Mouse (Mus musculus): Measurements from ENCODE around the gene Ggt7. TPM values are rescaled to one million over a fixed set of nuclear protein-coding genes. Genes with fewer than 3 reads are reported as not detected.
"Not testable (repeated sequence)": the region's sequence is repeated elsewhere in the genome, so short reads cannot be mapped to it uniquely, and the experiment has no call there.

Ggt7 gene
- 62.3 and 65.0 TPM in 2 replicates for polyA plus RNA-seq (2015; fragmentation: Nextera tagmentation; extraction: Ambion mirVana)

DNA sequence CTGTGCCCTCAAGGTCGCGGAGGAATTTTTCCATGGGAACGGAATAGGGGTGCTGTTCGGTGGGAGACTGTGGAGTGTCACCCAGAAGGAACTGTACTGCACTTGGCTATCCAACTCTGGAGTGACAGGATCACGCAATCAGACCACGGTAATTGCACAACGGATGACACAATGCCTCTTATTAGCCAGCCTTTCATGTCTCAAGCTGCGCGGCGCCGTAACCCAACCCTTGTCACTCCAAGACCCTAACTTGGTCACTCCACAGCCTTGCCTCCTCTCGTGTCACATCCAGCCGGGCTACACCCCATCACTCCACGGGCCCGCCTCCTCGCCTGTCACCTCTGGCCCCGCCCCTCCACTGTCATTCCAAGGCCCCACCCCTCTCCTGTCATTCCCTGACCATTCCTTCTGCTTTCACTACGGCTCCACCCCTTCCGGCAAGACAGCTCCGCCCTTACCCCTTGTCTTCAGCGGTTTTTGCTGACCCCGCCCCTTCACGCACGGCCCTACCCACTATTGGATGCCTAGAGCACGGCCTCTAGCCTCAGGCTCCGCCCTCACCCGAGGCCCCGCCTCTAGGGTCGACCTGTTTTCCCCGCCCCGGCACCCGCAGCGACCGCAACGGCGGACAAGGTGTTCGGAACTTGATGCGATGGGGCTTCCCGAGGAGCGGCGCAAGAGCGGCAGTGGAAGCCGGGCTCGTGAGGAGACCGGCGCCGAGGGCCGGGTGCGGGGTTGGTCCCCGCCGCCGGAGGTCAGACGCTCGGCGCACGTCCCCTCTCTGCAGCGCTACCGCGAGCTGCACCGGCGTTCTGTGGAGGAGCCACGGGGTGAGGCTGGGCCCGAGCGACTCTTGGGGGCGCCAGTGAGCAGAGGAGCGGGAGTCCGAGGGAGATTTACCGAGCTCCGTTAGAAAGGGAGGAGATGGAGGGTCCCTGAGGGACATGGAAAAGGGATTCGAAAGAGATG lies at the start of gene Ggt7, which contains the start of gene Acss2:
Ggt7 (minus strand) TSS at position 783 of the 969 bp plus-strand sequence.
Acss2 (plus strand) TSS at position 494 of the 969 bp plus-strand sequence.
- Histone ChIP-seq H3K9ac (replicated peaks) (peak within 1 kb of the TSS; percentile 69), H3K4me1 (replicated peaks) (peaks cover 33% of the 10 kb centered on the region), H3K4me2 (replicated peaks) (peak within 1 kb of the TSS; percentile 68), H3K9me3 (no peaks in the 10 kb centered on the region), H3K36me3 (no peaks in the 10 kb centered on the region), H3K27ac (peak within 1 kb of the TSS; percentile 78), H3K4me3 (replicated peaks) (peak within 1 kb of the TSS; percentile 68), H3K27me3 (no peaks in the 10 kb centered on the region)
- 4% methylated on average over 67 of the region's 70 CpGs for WGBS
- ATAC-seq = peak; percentile 98

DNA sequence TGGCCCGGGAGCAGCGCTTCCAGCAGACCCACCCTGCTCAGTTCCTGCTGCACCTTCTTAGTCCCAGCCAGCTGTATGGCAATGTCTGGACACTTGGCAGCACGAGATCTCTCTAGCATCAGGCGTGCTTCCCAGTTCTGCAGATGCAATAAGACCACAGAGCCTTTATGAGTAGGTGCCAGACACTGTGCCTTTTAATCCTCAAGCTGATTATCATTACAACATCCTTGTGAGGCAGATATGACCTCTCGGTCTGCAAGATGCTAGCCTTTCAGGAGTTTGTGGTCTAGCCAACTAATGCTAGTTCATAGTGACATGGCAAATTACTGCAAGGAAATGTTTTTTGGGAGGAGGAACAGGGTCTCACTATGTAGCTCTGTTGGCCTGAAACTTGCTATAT lies 49.7 kb upstream of the Ggt7 start:
- H3K9me3 ChIP-seq = no peaks in the 10 kb centered on the region
- no peak for ATAC-seq
- no peak overlapping the region for H3K4me2 ChIP-seq (replicated peaks)
- 89% methylated on average over 5 of the region's 5 CpGs for WGBS
- H3K9ac ChIP-seq (replicated peaks) = no peak overlapping the region
- peaks cover 4% of the 10 kb centered on the region; the same call in 1 of the 2 replicates for H3K4me1 ChIP-seq (replicated peaks)
- H3K27me3 ChIP-seq = no peaks in the 10 kb centered on the region
- no peak overlapping the region for H3K27ac ChIP-seq
- H3K4me3 ChIP-seq (replicated peaks) = no peak overlapping the region
- peaks cover 27% of the 10 kb centered on the region for H3K36me3 ChIP-seq

DNA sequence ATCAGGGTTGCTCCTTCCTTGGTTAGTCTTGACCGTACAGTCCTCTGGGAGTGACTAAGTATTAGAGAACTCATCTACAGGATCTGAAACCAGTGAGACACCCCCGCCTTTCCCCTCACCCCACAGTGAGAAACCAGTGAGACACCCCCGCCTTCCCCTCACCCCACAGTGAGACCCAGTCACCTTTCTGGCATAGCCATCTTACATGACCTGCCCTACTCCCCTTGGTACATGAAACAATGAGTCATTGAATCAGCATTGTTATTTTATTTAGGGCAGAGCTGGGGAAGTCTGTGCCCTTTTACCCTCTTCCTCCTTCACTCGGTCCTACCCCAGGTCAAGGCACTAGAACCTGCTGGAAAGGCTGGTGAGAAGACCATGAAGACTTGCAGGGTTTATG lies 44.9 kb upstream of the Ggt7 start:
- Histone ChIP-seq H3K9me3 (no peaks in the 10 kb centered on the region), H3K9ac (replicated peaks) (no peak overlapping the region), H3K36me3 (peaks cover 55% of the 10 kb centered on the region), H3K4me3 (replicated peaks) (no peak overlapping the region), H3K4me2 (replicated peaks) (no peak overlapping the region), H3K4me1 (replicated peaks) (no peaks in the 10 kb centered on the region), H3K27ac (no peak overlapping the region), H3K27me3 (no peaks in the 10 kb centered on the region)
- 88% methylated on average over 4 of the region's 4 CpGs for WGBS
- ATAC-seq = no peak

DNA sequence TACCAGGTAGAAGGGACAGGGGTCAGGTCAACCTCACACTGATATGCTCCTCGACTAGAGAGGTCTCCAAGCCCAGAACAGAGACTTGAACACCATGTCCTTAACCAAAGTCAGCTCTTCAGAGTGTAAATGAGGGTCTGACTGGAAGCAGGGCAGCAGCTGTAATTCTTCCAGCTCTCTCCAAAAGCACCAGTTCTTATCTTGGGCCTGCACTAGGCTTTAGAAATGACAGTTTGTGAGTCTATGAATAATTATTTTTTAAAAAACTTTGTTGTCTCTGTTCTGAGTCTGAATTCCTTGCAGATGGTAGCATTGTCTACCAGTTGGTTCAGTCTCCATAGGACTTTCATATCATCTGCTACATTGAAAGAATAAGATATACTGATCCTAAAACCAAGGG lies 44.2 kb upstream of the Ggt7 start:
- no peaks in the 10 kb centered on the region for H3K27me3 ChIP-seq
- H3K4me2 ChIP-seq (replicated peaks) = no peak overlapping the region
- no peak for ATAC-seq
- H3K9ac ChIP-seq (replicated peaks) = no peak overlapping the region
- 74% methylated on average over 1 of the region's 1 CpGs for WGBS
- no peak overlapping the region for H3K27ac ChIP-seq
- no peak overlapping the region for H3K4me3 ChIP-seq (replicated peaks)
- H3K4me1 ChIP-seq (replicated peaks) = no peaks in the 10 kb centered on the region
- H3K9me3 ChIP-seq = no peaks in the 10 kb centered on the region
- H3K36me3 ChIP-seq = peaks cover 55% of the 10 kb centered on the region

DNA sequence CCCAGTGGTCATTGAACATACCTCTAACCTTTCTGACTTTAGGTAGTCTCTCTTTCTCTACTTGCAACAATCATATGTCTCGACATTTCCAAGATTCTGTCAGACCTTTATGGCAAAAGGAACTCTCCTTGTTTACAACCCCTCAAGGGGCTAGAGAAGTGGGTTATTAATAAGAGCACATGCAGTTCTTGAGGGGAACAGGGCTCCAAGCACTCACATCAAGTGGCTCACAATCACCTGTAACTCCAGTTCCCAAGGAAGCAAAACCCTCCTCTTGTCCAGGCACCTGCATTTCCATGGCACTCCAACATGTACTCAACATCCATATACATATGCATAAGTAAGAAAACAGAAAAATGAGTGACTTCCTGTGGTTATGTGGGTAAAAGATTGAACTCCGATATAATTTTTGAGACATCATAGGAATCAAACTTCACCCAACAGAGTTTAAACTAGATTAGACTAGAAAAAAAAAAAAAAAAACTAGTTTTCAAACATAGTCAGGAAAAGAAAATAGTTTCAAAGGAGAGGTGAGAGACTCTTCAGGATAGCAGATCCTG lies 36.5 kb upstream of the Ggt7 start:
- Histone ChIP-seq H3K36me3 (peaks cover 16% of the 10 kb centered on the region), H3K9ac (replicated peaks) (no peak overlapping the region), H3K4me1 (replicated peaks) (no peaks in the 10 kb centered on the region), H3K4me3 (replicated peaks) (no peak overlapping the region), H3K27me3 (no peaks in the 10 kb centered on the region), H3K4me2 (replicated peaks) (no peak overlapping the region), H3K27ac (no peak overlapping the region), H3K9me3 (no peaks in the 10 kb centered on the region)
- 92% methylated on average over 2 of the region's 2 CpGs for WGBS
- no peak for ATAC-seq

DNA sequence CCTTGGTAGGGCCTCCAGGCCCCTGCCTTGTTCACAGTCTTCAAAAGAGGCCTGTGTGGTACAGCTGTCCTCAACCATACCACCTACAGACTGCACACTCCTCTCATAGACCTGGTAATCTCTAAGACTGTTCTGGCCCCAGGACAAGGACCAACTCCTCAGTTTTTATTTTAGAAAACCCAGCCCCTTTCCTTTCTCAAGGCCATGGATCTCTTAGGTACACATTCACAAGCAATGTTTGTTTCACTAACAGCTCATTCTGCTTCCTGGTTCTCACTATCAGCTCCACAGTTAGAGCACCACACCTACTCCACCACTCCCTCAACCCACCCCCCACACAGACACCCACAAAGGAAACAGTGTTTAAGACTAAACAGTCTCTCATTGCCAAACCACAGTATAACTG lies 34.9 kb upstream of the Ggt7 start:
- Histone ChIP-seq H3K27me3 (no peaks in the 10 kb centered on the region), H3K4me2 (replicated peaks) (no peak overlapping the region), H3K9ac (replicated peaks) (no peak overlapping the region), H3K36me3 (0 out of 2 replicates have a peak, but pooled peaks cover 4% of the 10 kb centered on the region), H3K9me3 (no peaks in the 10 kb centered on the region), H3K27ac (no peak overlapping the region), H3K4me1 (replicated peaks) (no peaks in the 10 kb centered on the region), H3K4me3 (replicated peaks) (no peak overlapping the region)
- ATAC-seq = no peak

DNA sequence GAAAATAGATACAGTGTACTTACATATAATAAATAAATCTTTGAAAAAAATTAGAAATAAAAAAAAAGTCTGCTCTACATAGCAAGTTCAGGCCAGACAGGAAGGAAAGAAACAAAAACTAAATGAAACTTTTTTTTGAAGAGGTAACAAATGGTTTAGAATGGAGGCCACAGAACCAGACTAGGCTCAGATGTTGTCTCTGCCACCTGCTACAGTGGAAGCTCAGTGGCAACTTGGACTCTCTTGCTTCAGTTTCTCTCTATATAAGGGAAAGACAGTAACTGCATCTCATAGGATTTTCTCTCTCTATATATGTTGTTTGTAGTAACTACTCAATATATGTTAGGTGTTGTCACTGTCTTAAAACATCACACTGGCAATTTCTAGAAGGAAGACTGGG lies 34.3 kb upstream of the Ggt7 start:
- no peak overlapping the region for H3K4me2 ChIP-seq (replicated peaks)
- no peak for ATAC-seq

DNA sequence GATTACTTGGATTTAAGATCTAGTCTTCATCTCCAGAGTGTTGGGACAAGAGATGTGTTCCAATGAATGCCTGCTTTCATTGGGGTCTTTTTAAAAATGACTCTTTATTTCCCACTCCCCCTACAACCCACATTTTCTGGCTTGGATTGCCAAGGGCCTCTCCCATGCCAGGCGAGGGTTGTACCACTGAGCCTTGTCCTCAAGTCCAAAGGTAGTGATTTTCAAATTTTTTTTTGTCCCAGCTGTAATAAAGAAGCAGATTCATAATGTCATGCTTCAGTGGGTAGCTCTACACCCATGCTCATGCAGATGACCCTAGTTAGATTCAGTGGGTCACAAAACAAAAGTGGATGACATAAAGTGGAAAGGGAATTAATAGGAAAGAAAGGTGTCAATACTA lies 28.9 kb upstream of the Ggt7 start:
- Histone ChIP-seq H3K36me3 (0 out of 2 replicates have a peak, but pooled peaks cover 4% of the 10 kb centered on the region), H3K27me3 (no peaks in the 10 kb centered on the region), H3K4me2 (replicated peaks) (no peak overlapping the region), H3K9me3 (no peaks in the 10 kb centered on the region), H3K9ac (replicated peaks) (no peak overlapping the region), H3K4me3 (replicated peaks) (no peak overlapping the region), H3K27ac (no peak overlapping the region), H3K4me1 (replicated peaks) (no peaks in the 10 kb centered on the region)
- no peak for ATAC-seq
- WGBS = 79% methylated on average over 1 of the region's 1 CpGs

More for the DNA sequence above, 34.3 kb upstream of the Ggt7 start:
- Histone ChIP-seq H3K9me3 (no peaks in the 10 kb centered on the region), H3K4me3 (replicated peaks) (no peak overlapping the region), H3K36me3 (0 out of 2 replicates have a peak, but pooled peaks cover 4% of the 10 kb centered on the region), H3K4me1 (replicated peaks) (no peaks in the 10 kb centered on the region), H3K27me3 (no peaks in the 10 kb centered on the region), H3K9ac (replicated peaks) (no peak overlapping the region), H3K27ac (no peak overlapping the region)

DNA sequence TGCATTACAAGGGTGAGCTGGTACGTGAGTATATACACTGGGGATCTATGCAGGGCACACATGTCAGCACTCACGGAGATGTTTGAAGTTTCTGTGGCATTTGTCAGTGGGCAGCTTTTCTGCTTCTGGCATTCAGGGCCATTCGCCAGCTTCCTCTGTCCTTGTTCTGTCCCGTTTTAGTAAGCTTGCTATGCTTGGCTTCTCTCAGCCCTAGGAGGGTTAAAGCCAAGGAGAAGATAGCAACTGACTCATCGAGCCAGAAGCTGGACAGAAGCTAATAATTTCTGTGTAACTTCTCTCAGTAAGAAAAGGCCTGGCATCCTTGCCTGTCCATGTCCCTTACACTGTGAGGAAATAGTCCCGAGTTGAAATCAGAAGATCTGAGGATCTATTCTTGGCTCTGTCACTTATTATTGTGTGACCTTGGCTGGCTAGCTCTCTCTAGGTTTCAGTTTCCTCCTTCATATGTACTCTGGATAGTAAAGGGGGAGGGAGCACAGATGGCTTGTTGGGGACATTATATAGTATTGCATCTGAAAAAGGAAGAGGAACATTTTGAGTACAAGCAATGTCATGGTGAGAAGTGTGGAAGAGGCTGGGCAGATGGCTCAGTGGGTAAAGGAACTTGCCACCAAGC lies 22.9 kb upstream of the Ggt7 start:
- WGBS = 70% methylated on average over 6 of the region's 6 CpGs
- no peak for ATAC-seq
- H3K27ac ChIP-seq = no peak overlapping the region

DNA sequence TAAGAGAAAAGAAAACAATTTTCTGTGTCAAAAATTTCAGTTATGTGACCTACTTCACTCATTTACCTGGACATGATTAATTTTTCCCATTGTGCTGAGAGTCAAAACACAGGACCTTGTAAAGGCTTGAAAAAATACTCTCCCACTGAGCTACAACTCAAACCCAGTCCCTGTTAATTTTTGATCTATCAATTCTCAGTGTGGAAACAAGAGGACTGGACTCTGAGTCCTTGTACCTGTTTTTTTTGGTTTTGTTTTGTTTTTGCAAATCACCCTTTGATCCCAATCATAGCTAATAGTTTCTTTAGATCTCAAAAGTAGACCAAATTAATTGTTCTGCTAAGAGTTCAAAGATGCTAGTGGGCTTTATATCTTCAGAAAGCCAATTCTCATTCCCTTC lies 21.7 kb upstream of the Ggt7 start:
- no peak overlapping the region for H3K9ac ChIP-seq (replicated peaks)
- H3K4me3 ChIP-seq (replicated peaks) = no peak overlapping the region
- H3K4me2 ChIP-seq (replicated peaks) = no peak overlapping the region
- H3K27me3 ChIP-seq = no peaks in the 10 kb centered on the region
- no peaks in the 10 kb centered on the region for H3K9me3 ChIP-seq
- H3K36me3 ChIP-seq = no peaks in the 10 kb centered on the region
- ATAC-seq = no peak
- no peak overlapping the region for H3K27ac ChIP-seq
- no peaks in the 10 kb centered on the region for H3K4me1 ChIP-seq (replicated peaks)

More for the DNA sequence above, 22.9 kb upstream of the Ggt7 start:
- Histone ChIP-seq H3K4me1 (replicated peaks) (no peaks in the 10 kb centered on the region), H3K4me2 (replicated peaks) (no peak overlapping the region), H3K9me3 (no peaks in the 10 kb centered on the region), H3K36me3 (no peaks in the 10 kb centered on the region), H3K4me3 (replicated peaks) (no peak overlapping the region), H3K27me3 (no peaks in the 10 kb centered on the region), H3K9ac (replicated peaks) (no peak overlapping the region)

DNA sequence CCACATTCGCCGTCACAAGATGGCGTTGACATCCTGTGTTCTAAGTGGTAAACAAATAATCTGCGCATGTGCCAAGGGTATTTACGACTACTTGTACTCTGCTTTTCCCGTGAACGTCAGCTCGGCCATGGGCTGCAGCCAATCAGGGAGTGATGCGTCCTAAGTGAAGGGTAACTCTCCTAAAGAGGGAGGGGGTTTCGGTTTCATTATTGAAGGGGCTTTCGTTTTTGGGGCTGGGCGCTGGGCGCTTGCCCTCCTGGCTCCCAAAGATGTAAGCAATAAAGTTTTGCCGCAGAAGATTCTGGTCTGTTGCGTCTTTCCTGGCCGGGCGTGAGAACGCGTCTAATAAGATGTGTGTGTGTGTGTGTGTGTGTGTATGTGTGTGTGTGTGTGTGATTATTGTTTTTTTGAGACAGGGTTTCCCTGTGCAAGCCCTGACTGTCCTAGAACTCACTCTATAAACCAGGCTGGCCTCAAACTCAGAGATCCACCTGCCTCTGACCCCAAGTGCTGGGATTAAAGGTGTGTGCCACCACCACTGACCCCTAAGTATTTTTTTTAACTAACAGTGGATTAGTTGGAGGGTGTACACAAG lies 20.5 kb upstream of the Ggt7 start:
- H3K4me3 ChIP-seq (replicated peaks); H3K27me3 ChIP-seq; H3K4me1 ChIP-seq (replicated peaks); H3K9me3 ChIP-seq; H3K36me3 ChIP-seq; H3K27ac ChIP-seq; H3K4me2 ChIP-seq (replicated peaks); H3K9ac ChIP-seq (replicated peaks); ATAC-seq: not testable (repeated sequence)
- 81% methylated on average over 19 of the region's 19 CpGs for WGBS
